Mouse (Mus musculus) heart, postnatal 25 days (tissue): ENCODE data around the gene Ddah1. TPM values are rescaled to one million over a fixed set of nuclear protein-coding genes. Genes with fewer than 3 reads are reported as not detected.

Experiments
- DNase-seq: peaks from one replicate; pipeline ENCODE4 v3.0.0; 2022; ENCODE audit warnings: low spot score
- intact Hi-C: fragments of 180-260 bp; cut with DNase I; formaldehyde crosslinking; loops from one replicate; pipeline ENCODE4 v1.15.1; 2025
- total RNA-seq, 2 experiments: library from RNA; stranded (reverse); gene quantifications; 2 replicates each; pipeline ENCODE4 v1.2.3; 2021

Ddah1 gene
- total RNA-seq, 2 experiments from 2014 or later, result 8.6 to 9.6 TPM

DNA sequence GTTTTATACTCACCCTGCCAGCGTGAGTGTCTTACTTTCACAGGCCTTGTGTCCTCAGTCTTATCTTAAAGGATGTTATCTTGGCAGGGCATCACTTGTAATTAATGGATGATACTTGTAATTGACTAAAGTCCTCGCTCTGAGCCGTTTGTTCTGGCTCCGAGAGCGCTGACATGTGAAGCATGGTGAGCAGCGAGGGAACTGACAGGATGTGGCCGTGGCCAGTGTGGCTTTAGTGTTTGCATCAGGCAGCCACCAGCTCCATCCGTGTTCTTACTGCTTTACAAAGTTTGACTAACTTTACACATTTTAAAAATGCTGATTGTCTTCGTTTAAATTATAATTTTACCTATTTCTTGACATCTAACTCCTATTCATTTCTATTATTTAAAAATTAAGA, 175.4 kb downstream of the Ddah1 start:
- no peak for DNase-seq
- intact Hi-C loops, result no loop called here

DNA sequence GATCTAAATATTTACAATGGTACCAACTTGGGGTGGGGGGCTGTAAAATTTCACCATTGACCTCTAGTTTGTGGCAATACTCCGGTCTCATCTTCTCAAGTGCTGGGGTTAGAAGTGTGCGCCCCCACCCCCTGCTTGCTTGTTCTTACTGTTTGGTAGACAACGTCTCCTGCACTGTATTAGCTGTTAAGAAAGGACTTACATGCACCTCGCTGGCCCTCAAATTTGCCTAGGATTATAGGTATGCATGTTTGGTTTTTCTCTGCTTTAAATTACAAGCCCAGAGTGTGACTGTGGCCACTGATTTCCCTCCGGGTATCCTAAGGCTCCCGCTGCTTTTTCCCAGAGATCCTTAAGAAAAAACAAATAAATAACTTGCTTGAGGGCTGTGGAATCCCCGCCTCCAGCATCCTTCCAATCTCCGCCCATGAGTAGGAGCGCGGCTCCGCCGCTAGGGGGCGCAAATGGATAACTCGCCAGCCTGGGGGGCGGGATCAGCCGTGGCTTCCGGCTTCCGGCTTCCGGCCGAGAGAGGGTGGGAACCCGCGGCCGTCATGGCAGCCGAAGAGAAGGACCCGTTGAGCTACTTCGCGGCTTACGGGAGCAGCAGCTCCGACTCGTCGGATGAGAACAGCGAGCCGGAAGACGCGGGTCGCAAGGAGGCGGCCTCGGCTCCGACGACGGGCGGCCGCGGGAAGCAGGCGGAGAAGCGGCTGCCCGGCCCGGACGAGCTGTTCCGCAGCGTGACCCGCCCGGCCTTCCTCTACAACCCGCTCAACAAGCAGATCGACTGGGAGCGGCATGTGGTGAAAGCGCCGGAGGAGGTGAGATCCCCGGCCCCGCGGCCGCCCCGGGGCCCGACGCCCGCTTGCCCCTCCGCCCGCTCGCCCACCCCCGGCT, 179.3 kb downstream of the Ddah1 start, which contains the start of gene 2410004B18Rik:
2410004B18Rik (plus strand) TSS at position 510 of the 900 bp plus-strand sequence.
- DNase-seq, result peak; percentile 81
- intact Hi-C loops, result loop anchor here (5.0 kb wide), 1 partner anchor 465 kb away; the partner anchor contains the start of gene Ssx2ip

DNA sequence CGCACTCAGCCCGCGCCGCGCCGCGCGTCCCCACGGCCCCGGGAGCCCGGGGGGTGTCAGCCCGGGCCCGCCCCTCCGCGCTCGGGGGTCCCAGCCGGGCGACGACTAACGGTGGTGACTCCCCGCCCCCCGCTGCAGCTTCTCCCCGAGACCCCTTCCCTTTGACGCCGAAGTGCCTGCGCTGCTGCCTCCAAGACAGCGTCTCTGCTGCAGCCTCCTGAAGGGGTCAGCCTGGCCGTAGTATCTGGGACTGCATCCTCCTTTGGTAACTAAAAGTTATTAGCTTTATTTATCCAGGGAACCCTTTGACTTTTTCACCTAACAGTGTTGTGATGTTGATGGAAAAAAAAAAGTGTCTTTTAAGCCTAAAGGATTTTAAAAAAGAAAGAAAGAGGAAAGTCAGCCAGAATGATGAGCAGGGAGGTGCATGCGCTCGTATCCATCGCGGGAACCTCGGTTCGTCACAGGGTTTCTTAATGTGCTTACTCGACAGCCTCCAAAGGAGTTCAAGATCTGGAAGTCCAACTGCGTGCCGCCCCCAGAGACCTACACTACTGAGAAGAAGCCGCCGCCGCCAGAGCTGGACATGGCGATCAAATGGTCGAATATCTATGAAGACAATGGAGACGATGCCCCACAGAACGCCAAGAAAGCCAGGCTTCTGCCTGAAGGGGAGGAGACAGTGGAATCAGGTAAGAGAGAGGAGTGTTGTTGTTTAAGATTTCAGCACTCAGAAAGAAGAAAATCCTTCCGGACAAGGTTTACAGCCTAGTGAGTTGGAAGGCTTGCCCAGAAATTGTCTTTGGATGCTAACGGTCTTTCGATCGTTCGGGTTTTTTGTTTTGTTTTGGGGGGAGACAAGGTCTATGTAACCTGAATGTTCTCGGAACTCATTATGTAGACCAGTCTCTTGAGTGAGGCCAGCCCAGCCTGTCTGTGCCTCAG, 180.2 kb downstream of the Ddah1 start:
- intact Hi-C loops, result loop anchor here (5.0 kb wide), 1 partner anchor 464 kb away; the partner anchor contains the start of gene Ssx2ip

DNA sequence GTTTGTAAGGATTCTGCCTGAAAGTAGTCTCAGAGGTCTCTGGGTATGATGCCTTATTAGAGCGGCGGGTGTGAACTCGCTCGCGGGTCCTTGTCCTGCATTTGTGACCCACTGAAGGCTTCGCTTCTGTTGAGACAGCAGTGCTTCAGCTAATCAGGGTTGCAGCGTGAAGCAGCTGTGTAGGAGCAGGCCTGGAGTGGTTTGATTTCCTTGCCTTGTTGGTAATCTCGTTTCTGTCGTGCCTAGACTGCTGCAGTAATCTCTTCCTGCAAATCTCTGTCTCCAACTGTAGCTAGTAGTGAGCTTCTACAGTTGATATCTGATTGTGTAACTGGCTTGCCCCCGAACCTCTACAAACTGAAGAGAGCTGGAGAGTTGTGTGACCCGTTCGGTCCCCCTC, 180.9 kb downstream of the Ddah1 start:
- intact Hi-C loops, result loop anchor here (5.0 kb wide), 1 partner anchor 463 kb away; the partner anchor contains the start of gene Ssx2ip
- no peak for DNase-seq

More for the DNA sequence above, 180.2 kb downstream of the Ddah1 start:
- no peak for DNase-seq

GRCm38 (mm10) chr3:145939971-145940370, 181.5 kb downstream of the Ddah1 start:
- intact Hi-C loops, result loop anchor here (2.0 to 10.0 kb wide), 3 partner anchors 237 to 462 kb away; partner anchors contain the start of gene Ssx2ip
- DNase-seq, result no peak

DNA sequence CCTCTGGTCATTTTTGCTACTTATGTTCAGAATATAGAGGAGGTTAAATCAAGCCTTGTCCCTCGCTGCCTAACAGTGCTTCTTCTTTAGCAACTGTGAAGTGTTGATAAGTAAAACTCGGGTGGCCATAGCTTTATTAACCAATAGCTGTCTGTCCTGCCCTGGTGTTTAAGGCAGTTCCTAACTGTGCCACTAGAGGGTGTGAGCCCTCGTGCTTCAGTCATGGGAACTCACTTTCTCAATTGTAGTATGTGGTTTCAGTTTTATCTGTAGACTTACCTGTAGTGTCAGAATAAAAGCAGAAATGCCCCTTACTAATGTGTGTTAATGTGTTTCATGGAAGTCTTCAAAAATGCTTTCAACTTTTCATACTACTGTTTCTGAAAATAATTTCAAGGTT, 183.5 kb downstream of the Ddah1 start:
- intact Hi-C loops, result loop anchor here (2.0 to 10.0 kb wide), 2 partner anchors 235 to 403 kb away; no protein-coding TSS in a partner anchor

More for the DNA sequence above, 183.5 kb downstream of the Ddah1 start:
- DNase-seq, result no peak

Other genes with a start within 250 kb of the Ddah1 start
- gene Znhit6, start 182.5 kb upstream of the Ddah1 start, total RNA-seq, result 10 to 100 TPM; 10.5 to 11.1 TPM
- gene Ccn1, start 108.7 kb upstream of the Ddah1 start, total RNA-seq, result 10 to 100 TPM; 46.8 to 75.2 TPM
- gene Bcl10, start 164.1 kb downstream of the Ddah1 start, total RNA-seq, result 10 to 100 TPM; 18.1 to 20.4 TPM
- gene 2410004B18Rik, start 179.3 kb downstream of the Ddah1 start, total RNA-seq, result 10 to 100 TPM; 16.8 to 18.1 TPM
- gene Syde2, start 229.2 kb downstream of the Ddah1 start, total RNA-seq, result 10 to 100 TPM; 18.1 to 21.5 TPM